Mouse (Mus musculus) lung, embryonic 16.5 days (tissue): ENCODE results near the gene Anapc7. TPM values are rescaled to one million over a fixed set of nuclear protein-coding genes. Genes with fewer than 3 reads are reported as not detected.
"Not testable (repeated sequence)": the region's sequence is repeated elsewhere in the genome, so short reads cannot be mapped to it uniquely, and the experiment has no call there.

Source experiments
- ATAC-seq: fragments of 200-750 bp; cut with Nextera tagmentation; 2 replicates; pipeline ENCODE4 v1.8.0; 2017; ENCODE audit warnings: low read depth, mild to moderate bottlenecking, moderate library complexity
- H3K27ac ChIP-seq: fragments of 300-500 bp; sonication (generic); 2 replicates; pipeline ENCODE4 v1.5.1; 2014; ENCODE audit warnings: mild to moderate bottlenecking, control low read depth, low read length
- H3K27me3 ChIP-seq: fragments of 300-500 bp; sonication (generic); 2 replicates; pipeline ENCODE4 v1.6.1; 2014; ENCODE audit warnings: low read depth, low read length, mixed read lengths; ENCODE audit not compliant: control insufficient read depth, insufficient read depth
- H3K36me3 ChIP-seq: fragments of 300-500 bp; sonication (generic); 2 replicates; pipeline ENCODE4 v1.6.1; 2014; ENCODE audit warnings: low read length; ENCODE audit not compliant: control insufficient read depth, insufficient read depth
- H3K4me1 ChIP-seq: fragments of 300-500 bp; sonication (generic); replicated peaks from 2 replicates; pipeline ENCODE4 v1.6.1; 2014; ENCODE audit warnings: low read length, mixed read lengths; ENCODE audit not compliant: control insufficient read depth, insufficient read depth
- H3K4me2 ChIP-seq: fragments of 300-500 bp; sonication (generic); 2 replicates; pipeline ENCODE4 v1.6.1; 2014; ENCODE audit warnings: low read depth, low read length, control low read depth
- H3K4me3 ChIP-seq: fragments of 300-500 bp; sonication (generic); 2 replicates; pipeline ENCODE4 v1.5.1; 2014; ENCODE audit warnings: mild to moderate bottlenecking, low read length, control low read depth
- H3K9ac ChIP-seq: fragments of 300-500 bp; sonication (generic); 2 replicates; pipeline ENCODE4 v1.6.1; 2014; ENCODE audit warnings: low read length, control low read depth
- H3K9me3 ChIP-seq: fragments of 300-500 bp; sonication (generic); 2 replicates; pipeline ENCODE4 v1.6.1; 2016; ENCODE audit warnings: low read length; ENCODE audit not compliant: control insufficient read depth
- WGBS: fragments of 180-500 bp; shearing (Covaris S2); extraction: QIAGEN DNeasy Blood & Tissue Kit; methylation state at CpG from one replicate; pipeline ENCODE4 v1.1.7; 2014; 5-methylcytosine and 5-hydroxymethylcytosine counted together
- polyA plus RNA-seq: library from polyadenylated mRNA; unstranded; fragments of >200 nt; fragmentation: Nextera tagmentation; extraction: Ambion mirVana; gene quantifications from 2 replicates; pipeline ENCODE4 v1.2.1, GENCODE M21; 2015

Anapc7 gene
- polyA plus RNA-seq, 1 experiment from 2014 or later, result 44.0 TPM

DNA sequence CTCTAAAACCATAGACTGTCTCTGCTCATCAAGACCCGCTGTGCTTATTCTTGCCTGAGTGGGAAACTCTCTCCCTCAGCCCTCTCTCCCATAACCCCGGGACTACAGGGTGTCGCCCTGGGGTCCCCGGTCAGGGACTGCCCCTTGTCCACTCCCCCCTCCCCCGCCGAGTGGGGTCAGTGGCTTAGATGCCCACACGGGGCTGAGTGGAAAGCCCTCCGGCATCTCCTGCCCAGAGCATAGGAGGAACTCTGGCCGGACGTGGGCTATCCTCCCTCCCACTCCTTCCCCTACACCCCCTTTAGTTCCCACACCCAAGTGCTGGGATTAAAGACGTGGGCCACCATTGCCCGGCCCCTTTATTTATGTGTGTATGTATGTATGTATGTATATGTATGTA, 6.0 kb upstream of the Anapc7 start:
- no peak for ATAC-seq

DNA sequence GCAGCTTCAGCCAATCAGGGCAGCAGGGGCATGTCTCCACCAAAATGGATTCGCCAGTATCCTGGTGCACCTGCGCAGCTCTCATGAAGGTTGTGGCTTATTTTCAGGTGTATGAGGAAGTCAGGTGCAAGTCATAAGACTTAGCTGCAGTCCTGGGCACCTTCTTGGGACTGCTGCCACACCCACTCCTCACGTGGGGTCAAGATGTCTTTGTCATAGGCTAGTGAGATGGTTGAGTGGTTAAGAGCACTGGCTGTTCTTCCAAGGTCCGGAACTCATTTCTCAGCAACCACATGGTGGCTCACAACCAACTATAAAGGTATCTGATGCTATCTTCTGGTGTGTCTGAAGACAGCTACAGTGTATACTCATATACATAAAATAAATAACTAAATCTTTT, 817 bp upstream of the Anapc7 start:
- not testable (repeated sequence) for H3K9ac ChIP-seq, ATAC-seq, H3K27me3 ChIP-seq, H3K4me2 ChIP-seq, H3K9me3 ChIP-seq, H3K4me3 ChIP-seq, H3K36me3 ChIP-seq, H3K27ac ChIP-seq
- WGBS, result 49% methylated on average over 4 of the region's 4 CpGs
- peaks cover 11% of the 10 kb centered on the region for H3K4me1 ChIP-seq

More for the DNA sequence above, 6.0 kb upstream of the Anapc7 start:
- Histone ChIP-seq H3K9ac (no peak overlapping the region), H3K36me3 (no peaks in the 10 kb centered on the region), H3K4me3 (no peak overlapping the region), H3K27me3 (no peaks in the 10 kb centered on the region), H3K9me3 (no peaks in the 10 kb centered on the region; the same call in 1 of the 2 replicates), H3K27ac (no peak overlapping the region), H3K4me2 (no peak overlapping the region), H3K4me1 (0 out of 2 replicates have a peak, but pooled peaks cover 3% of the 10 kb centered on the region)
- 86% methylated on average over 12 of the region's 12 CpGs for WGBS

DNA sequence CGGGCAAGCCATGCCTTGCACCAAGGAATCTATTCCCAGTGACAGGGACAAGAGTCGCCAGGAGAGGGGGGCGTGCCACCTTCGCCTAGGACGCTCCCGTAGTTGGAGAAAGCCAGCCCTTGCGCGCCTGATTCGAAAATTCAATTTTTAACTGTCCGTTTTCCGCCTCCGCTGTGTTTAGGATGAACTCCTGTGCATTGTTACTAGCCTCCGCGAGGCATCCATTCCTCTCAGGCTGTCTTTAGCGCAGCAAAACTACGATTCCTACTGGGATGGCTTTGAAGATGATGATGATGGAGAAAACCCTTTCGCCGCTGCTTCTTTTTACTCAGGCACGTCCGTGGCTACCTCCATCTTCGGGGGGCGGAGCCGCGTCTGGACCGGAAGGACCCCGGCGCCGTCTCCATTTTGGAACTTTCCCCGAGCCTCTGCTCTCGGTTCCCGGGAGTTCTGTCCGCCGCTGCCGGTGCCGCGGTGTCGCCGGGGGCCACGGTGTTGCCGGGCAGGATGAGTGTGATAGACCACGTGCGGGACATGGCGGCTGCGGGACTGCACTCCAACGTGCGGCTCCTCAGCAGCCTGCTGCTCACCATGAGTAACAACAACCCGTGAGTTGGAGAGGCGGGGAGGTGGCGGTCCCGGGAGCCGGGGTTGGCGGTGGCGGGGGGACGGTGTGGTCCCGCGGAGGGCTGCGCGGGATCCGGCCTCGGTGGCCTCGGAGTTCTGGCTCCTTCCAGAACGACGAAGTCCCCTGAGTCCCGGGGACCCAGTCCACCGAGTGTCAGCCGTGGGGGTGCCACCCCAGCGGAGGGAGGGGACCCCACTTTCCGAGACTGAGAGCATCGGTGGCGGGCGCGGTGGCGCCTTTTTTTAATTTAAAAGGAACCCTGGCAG, 825 bp downstream of the Anapc7 start:
- no peaks in the 10 kb centered on the region for H3K36me3 ChIP-seq
- H3K4me2 ChIP-seq, result peak overlapping the region; percentile 89
- WGBS, result under 1% methylated on average over 70 of the region's 73 CpGs
- ATAC-seq, result peak; percentile 94
- H3K27me3 ChIP-seq, result no peaks in the 10 kb centered on the region
- peak overlapping the region; percentile 90 for H3K27ac ChIP-seq
- H3K9me3 ChIP-seq, result no peaks in the 10 kb centered on the region
- peak overlapping the region; percentile 99 for H3K9ac ChIP-seq
- peaks cover 11% of the 10 kb centered on the region for H3K4me1 ChIP-seq
- H3K4me3 ChIP-seq, result peak overlapping the region; percentile 99

DNA sequence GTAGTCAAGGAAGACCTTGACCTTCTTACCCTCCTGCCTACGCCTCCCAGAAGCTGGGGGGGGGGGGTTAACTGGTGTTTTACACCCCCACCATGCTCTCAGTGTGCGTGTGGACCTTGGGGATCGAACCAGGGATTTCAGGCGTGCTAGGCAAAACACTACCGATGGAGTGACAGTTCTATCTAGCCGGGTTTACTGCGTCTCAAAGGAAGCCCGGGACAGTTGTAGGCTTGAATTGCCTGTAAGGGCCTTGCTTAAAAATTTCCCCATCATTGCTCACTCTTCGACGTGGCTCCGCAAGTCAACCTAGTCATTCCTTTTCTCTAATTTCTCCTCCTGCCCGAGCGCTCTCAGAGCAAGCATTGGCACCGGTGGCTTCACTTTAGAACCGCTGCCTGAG, 1.6 kb downstream of the Anapc7 start:
- WGBS, result 23% methylated on average over 15 of the region's 15 CpGs
- no peaks in the 10 kb centered on the region for H3K27me3 ChIP-seq
- no peak overlapping the region for H3K27ac ChIP-seq
- peak overlapping the region; percentile 80 for H3K4me2 ChIP-seq
- peak overlapping the region; percentile 99 for H3K9ac ChIP-seq
- peak overlapping the region; percentile 99 for H3K4me3 ChIP-seq
- ATAC-seq, result no peak
- H3K9me3 ChIP-seq, result no peaks in the 10 kb centered on the region
- H3K36me3 ChIP-seq, result peaks cover 1% of the 10 kb centered on the region; the same call in 1 of the 2 replicates
- H3K4me1 ChIP-seq, result peaks cover 11% of the 10 kb centered on the region

DNA sequence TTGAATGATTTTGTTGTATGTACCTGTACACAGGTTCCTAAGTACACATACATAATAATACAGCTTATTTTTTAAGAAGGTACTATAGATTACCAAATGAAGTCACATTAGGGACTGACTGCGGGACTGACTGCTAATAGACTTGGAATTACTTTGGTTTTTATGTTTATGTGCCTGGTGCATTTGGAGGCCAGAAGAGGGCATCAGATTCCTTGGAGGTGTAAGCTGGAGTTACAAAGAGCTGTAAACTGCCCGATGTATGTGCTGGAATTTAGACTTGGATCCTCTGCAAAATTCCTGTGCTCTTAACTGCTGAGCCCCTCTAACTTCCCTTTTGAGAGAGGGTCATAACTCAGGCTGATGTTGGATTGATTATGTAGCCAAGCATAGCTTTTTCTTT, 4.1 kb downstream of the Anapc7 start:
- Histone ChIP-seq H3K4me1 (peaks cover 11% of the 10 kb centered on the region), H3K9ac (no peak overlapping the region), H3K9me3 (no peaks in the 10 kb centered on the region), H3K4me2 (no peak overlapping the region), H3K36me3 (peaks cover 16% of the 10 kb centered on the region), H3K27ac (no peak overlapping the region), H3K4me3 (no peak overlapping the region), H3K27me3 (no peaks in the 10 kb centered on the region)
- ATAC-seq, result no peak
- WGBS, result 75% methylated on average over 2 of the region's 2 CpGs

DNA sequence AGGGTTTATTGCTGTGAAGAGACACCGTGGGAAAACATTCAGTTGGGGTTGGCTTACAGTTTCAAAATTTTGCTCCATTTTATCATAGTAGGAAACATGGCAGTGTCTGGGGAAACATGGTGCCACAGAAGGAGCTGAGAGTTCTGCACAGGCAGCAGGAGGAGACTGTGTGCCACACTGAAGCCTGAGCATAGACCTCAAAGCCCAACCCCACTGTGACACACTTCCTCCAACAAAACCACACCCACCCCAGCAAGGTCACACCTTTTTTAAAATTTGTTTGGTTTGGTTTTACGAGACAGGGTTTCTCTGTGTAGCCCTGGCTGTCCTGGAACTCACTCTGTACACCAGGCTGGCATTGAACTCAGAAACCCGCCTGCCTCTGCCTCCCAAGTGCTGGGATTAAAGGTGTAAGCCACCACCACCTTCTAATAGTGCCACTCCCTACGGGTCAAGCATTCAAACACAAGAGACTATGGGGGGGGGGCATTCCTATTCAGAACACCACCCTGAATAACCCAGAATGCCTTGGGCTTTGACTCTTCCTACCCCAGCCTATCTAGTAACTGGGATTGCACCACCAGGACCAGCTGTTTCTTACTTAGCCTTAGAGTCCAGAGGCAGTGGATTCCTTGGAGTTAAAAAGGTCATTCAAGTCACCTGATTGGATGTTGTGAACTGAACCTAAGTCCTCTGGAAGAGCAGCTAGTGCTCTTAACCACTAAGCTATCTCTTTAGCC, 8.7 kb downstream of the Anapc7 start:
- H3K9me3 ChIP-seq, result no peaks in the 10 kb centered on the region
- H3K4me1 ChIP-seq, result no peaks in the 10 kb centered on the region
- 86% methylated on average over 4 of the region's 4 CpGs for WGBS
- H3K36me3 ChIP-seq, result peaks cover 47% of the 10 kb centered on the region
- no peak overlapping the region for H3K4me2 ChIP-seq
- no peak overlapping the region for H3K4me3 ChIP-seq
- H3K27me3 ChIP-seq, result no peaks in the 10 kb centered on the region
- no peak overlapping the region for H3K27ac ChIP-seq
- no peak overlapping the region for H3K9ac ChIP-seq
- no peak for ATAC-seq

DNA sequence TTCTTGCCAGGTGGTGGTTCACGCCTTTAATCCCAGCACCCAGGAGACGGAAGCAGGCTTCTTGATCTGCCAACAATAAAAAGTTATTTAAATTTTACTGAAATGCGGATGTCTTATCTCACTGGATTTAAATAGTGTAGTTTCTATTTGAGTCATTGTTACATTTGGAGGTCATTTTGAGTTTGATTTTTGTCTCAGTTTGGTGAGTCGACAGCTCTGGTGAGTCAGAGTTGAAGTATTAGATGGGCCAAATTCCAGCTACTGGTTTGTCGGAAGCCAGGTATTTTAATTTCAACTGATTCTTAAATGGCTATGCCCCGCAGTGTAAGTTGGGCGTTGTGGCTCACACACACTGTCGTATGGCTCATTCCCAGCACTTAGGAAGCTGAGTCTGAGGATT, 9.7 kb downstream of the Anapc7 start:
- Histone ChIP-seq H3K36me3 (peaks cover 50% of the 10 kb centered on the region), H3K4me1 (no peaks in the 10 kb centered on the region), H3K4me3 (no peak overlapping the region), H3K9ac (no peak overlapping the region), H3K27me3 (no peaks in the 10 kb centered on the region), H3K27ac (no peak overlapping the region), H3K4me2 (no peak overlapping the region), H3K9me3 (no peaks in the 10 kb centered on the region)
- no peak for ATAC-seq
- 92% methylated on average over 8 of the region's 8 CpGs for WGBS

DNA sequence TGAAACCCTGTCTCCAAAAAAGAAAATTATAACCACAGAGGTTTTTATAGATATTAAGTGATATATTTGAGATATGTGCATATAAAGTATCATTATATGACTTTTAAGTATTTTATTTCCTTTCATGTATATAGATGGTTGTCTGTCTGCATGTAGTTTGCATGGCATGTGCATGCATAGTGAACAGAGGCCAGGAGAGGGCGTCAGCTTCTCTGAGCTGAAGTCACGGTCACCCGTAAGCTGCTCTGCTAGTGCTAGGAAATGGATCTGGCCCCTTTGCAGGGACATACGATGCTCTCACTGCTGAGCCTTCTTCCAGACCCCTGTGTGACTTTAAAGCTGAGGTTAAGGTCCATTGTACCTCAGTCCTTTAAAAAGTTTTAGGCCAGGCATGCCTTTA, 13.0 kb downstream of the Anapc7 start:
- 75% methylated on average over 4 of the region's 4 CpGs for WGBS
- Histone ChIP-seq H3K27me3 (no peaks in the 10 kb centered on the region), H3K4me1 (no peaks in the 10 kb centered on the region), H3K27ac (no peak overlapping the region), H3K36me3 (peaks cover 70% of the 10 kb centered on the region), H3K9ac (no peak overlapping the region), H3K9me3 (no peaks in the 10 kb centered on the region), H3K4me3 (no peak overlapping the region), H3K4me2 (no peak overlapping the region)
- ATAC-seq, result no peak

DNA sequence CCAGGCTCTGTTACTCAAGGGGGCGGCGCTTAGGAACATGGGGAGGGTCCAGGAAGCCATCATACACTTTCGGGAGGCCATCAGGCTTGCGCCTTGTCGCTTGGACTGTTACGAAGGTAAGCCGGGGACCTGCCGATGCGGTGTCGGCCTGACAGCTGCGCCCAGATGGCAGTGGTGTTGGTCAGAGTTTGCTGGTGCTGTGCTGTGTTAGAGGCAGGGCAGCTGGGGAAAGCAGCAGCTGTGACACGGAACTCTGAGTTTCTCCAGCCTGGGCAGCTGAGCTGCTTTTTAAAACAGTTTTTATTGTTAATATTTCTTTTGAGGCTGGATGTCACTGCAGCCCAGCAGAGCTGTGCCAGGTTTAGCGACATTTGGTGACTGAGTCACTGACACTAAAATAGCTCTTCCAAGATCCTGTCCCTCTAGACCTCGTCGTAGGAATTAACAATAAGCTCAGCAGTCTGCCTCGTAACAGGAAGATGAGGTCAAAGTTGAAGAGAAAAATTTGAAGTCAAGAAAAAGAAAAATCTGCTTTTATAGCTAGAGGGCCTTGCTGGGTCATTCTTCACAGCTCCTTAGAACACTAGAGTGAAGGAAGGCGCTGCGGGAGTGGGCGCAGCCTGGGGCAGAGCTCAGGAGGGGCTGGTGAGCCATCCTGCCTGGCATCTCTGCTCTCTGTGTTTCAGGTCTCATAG, 18.1 kb downstream of the Anapc7 start:
- H3K4me1 ChIP-seq, result no peaks in the 10 kb centered on the region
- H3K4me2 ChIP-seq, result no peak overlapping the region
- no peaks in the 10 kb centered on the region for H3K27me3 ChIP-seq
- H3K36me3 ChIP-seq, result peaks cover 80% of the 10 kb centered on the region
- WGBS, result 68% methylated on average over 19 of the region's 19 CpGs
- H3K9ac ChIP-seq, result no peak overlapping the region
- no peaks in the 10 kb centered on the region for H3K9me3 ChIP-seq
- no peak overlapping the region for H3K27ac ChIP-seq
- H3K4me3 ChIP-seq, result no peak overlapping the region
- peak; percentile 83 for ATAC-seq
